In genomic region chr7:68607170-68607569, GRCm38 (mm10) we compare ENCODE assay signal across 29 mouse cellular contexts.
DNase-seq lines count a peak whose midpoint lies in the region; ATAC-seq and TF ChIP-seq lines count a peak whose summit lies in the region.
"Had no signal": no experiment of that assay in that cellular context is flagged by ENCODE, and none has a peak within 500 bp of the region (broad histone marks: within the 10 kb centered on the region; RNA-seq: fewer than 3 reads in every experiment).

No protein-coding gene starts in this region.

- no peak overlapping the region for H3K4me3 ChIP-seq in hindbrain, embryonic 13.5 days
- H3K4me3 ChIP-seq in hindbrain, embryonic 10.5 days = no peak overlapping the region
- H3K4me3 ChIP-seq in forebrain, embryonic 14.5 days (ENCODE audit: low read depth, low read length) = no peak overlapping the region
- no peak overlapping the region for H3K4me3 ChIP-seq in hindbrain, postnatal 0 days (ENCODE audit: low read length)
- no peak overlapping the region for H3K4me3 ChIP-seq in intestine, embryonic 15.5 days (replicated peaks)
- H3K4me3 ChIP-seq: embryonic facial prominence, embryonic 12.5 days; liver, embryonic 12.5 days; neural tube, embryonic 13.5 days had no signal

- no peaks in the 10 kb centered on the region for H3K9me3 ChIP-seq in hindbrain, embryonic 13.5 days
- no peaks in the 10 kb centered on the region for H3K9me3 ChIP-seq in hindbrain, embryonic 10.5 days
- no peaks in the 10 kb centered on the region for H3K9me3 ChIP-seq in forebrain, embryonic 14.5 days (replicated peaks; ENCODE audit: control insufficient read depth, low read length)
- H3K9me3 ChIP-seq in hindbrain, postnatal 0 days (ENCODE audit: low read length) = no peaks in the 10 kb centered on the region
- H3K9me3 ChIP-seq in intestine, embryonic 15.5 days = no peaks in the 10 kb centered on the region
- H3K9me3 ChIP-seq: embryonic facial prominence, embryonic 12.5 days; liver, embryonic 12.5 days; neural tube, embryonic 13.5 days had no signal

- H3K27ac ChIP-seq in hindbrain, embryonic 13.5 days = peak overlapping the region; percentile 12; the same call in 1 of the 2 replicates
- H3K27ac ChIP-seq in hindbrain, embryonic 10.5 days = no peak overlapping the region
- H3K27ac ChIP-seq in forebrain, embryonic 14.5 days (ENCODE audit: low read depth, low read length) = no peak overlapping the region
- no peak overlapping the region for H3K27ac ChIP-seq in hindbrain, postnatal 0 days
- H3K27ac ChIP-seq in intestine, embryonic 15.5 days = no peak overlapping the region
- H3K27ac ChIP-seq: embryonic facial prominence, embryonic 12.5 days; liver, embryonic 12.5 days; macrophage; neural tube, embryonic 13.5 days; stomach, postnatal 0 days had no signal

- H3K4me2 ChIP-seq in hindbrain, embryonic 13.5 days = no peak overlapping the region
- H3K4me2 ChIP-seq in forebrain, embryonic 14.5 days (ENCODE audit: low read length) = no peak overlapping the region
- H3K4me2 ChIP-seq in hindbrain, postnatal 0 days (ENCODE audit: low read depth, low read length) = no peak overlapping the region
- H3K4me2 ChIP-seq in intestine, embryonic 15.5 days (replicated peaks) = no peak overlapping the region
- H3K4me2 ChIP-seq: embryonic facial prominence, embryonic 12.5 days; liver, embryonic 12.5 days; neural tube, embryonic 13.5 days had no signal

- peak; percentile 68; the same call in 1 of the 2 replicates for ATAC-seq in hindbrain, embryonic 13.5 days (ENCODE audit: low FRiP score)
- peak; percentile 57; the same call in 1 of the 2 replicates for ATAC-seq in forebrain, embryonic 14.5 days
- ATAC-seq in hindbrain, postnatal 0 days = no peak
- ATAC-seq in intestine, embryonic 15.5 days = no peak
- ATAC-seq: intestine, postnatal 0 days; liver, embryonic 12.5 days; lung, postnatal 0 days had no signal

- H3K9ac ChIP-seq in hindbrain, embryonic 13.5 days = no peak overlapping the region
- H3K9ac ChIP-seq in forebrain, embryonic 14.5 days (ENCODE audit: low read length) = no peak overlapping the region
- no peak overlapping the region for H3K9ac ChIP-seq in hindbrain, postnatal 0 days (replicated peaks; ENCODE audit: low read length)
- no peak overlapping the region for H3K9ac ChIP-seq in intestine, embryonic 15.5 days
- H3K9ac ChIP-seq: embryonic facial prominence, embryonic 12.5 days; liver, embryonic 12.5 days; neural tube, embryonic 13.5 days had no signal

- 38% methylated on average over 4 of the region's 4 CpGs for WGBS in hindbrain, embryonic 13.5 days
- WGBS in hindbrain, embryonic 10.5 days = 75% methylated on average over 4 of the region's 4 CpGs
- WGBS in forebrain, embryonic 14.5 days = 16% methylated on average over 4 of the region's 4 CpGs
- WGBS in hindbrain, postnatal 0 days = 37% methylated on average over 4 of the region's 4 CpGs
- WGBS in intestine, embryonic 15.5 days = 80% methylated on average over 4 of the region's 4 CpGs

- H3K4me1 ChIP-seq in hindbrain, embryonic 13.5 days (replicated peaks) = no peaks in the 10 kb centered on the region
- H3K4me1 ChIP-seq in hindbrain, embryonic 10.5 days (replicated peaks) = no peaks in the 10 kb centered on the region
- no peaks in the 10 kb centered on the region for H3K4me1 ChIP-seq in forebrain, embryonic 14.5 days (ENCODE audit: control insufficient read depth, insufficient read depth, low read length)
- H3K4me1 ChIP-seq in hindbrain, postnatal 0 days (ENCODE audit: insufficient read depth, low read length) = no peaks in the 10 kb centered on the region
- H3K4me1 ChIP-seq in intestine, embryonic 15.5 days (replicated peaks) = no peaks in the 10 kb centered on the region
- H3K4me1 ChIP-seq: embryonic facial prominence, embryonic 12.5 days; liver, embryonic 12.5 days; neural tube, embryonic 13.5 days had no signal

- TF ChIP-seq CTCF in hindbrain, postnatal 0 days (IDR thresholded peaks at IDR 0.05; ENCODE audit: low read depth) = no peak

- no peaks in the 10 kb centered on the region for H3K36me3 ChIP-seq in hindbrain, embryonic 13.5 days
- H3K36me3 ChIP-seq in hindbrain, embryonic 10.5 days = no peaks in the 10 kb centered on the region
- no peaks in the 10 kb centered on the region for H3K36me3 ChIP-seq in forebrain, embryonic 14.5 days (ENCODE audit: control insufficient read depth, insufficient read depth, low read length)
- no peaks in the 10 kb centered on the region for H3K36me3 ChIP-seq in hindbrain, postnatal 0 days (ENCODE audit: insufficient read depth, low read length)
- no peaks in the 10 kb centered on the region for H3K36me3 ChIP-seq in intestine, embryonic 15.5 days
- H3K36me3 ChIP-seq: embryonic facial prominence, embryonic 12.5 days; liver, embryonic 12.5 days; neural tube, embryonic 13.5 days had no signal

- no peaks in the 10 kb centered on the region for H3K27me3 ChIP-seq in hindbrain, embryonic 13.5 days
- H3K27me3 ChIP-seq in hindbrain, embryonic 10.5 days (ENCODE audit: insufficient read depth, poor library complexity, severe bottlenecking) = no peaks in the 10 kb centered on the region
- H3K27me3 ChIP-seq in forebrain, embryonic 14.5 days (replicated peaks; ENCODE audit: control insufficient read depth, insufficient read depth, low read length) = no peaks in the 10 kb centered on the region
- H3K27me3 ChIP-seq in hindbrain, postnatal 0 days (ENCODE audit: insufficient read depth, low read length) = no peaks in the 10 kb centered on the region
- no peaks in the 10 kb centered on the region for H3K27me3 ChIP-seq in intestine, embryonic 15.5 days (replicated peaks)
- H3K27me3 ChIP-seq: embryonic facial prominence, embryonic 12.5 days; liver, embryonic 12.5 days; neural tube, embryonic 13.5 days had no signal

- DNase-seq in hindbrain, embryonic 10.5 days (ENCODE audit: low spot score) = no peak
- DNase-seq in brain, adult 2 months (ENCODE audit: low read depth, low spot score) = peak; percentile 32
- peak; percentile 61 for DNase-seq in forebrain, embryonic 14.5 days (ENCODE audit: low spot score)
- peak; percentile 44 for DNase-seq in hindbrain, postnatal 0 days (ENCODE audit: low spot score)
- no peak for DNase-seq in urinary bladder, postnatal 36 days (ENCODE audit: low spot score in 2 of 2)
- DNase-seq in lung, postnatal 10 days = no peak
- DNase-seq: adrenal gland, postnatal 25 days; cerebellum, adult 9-10 months; cerebellum, postnatal 36 days; embryo, embryonic 11 days; gastrocnemius, postnatal 14 days; heart, postnatal 14 days; kidney, adult 9 months; kidney, postnatal 10 days; layer of hippocampus, postnatal 36 days; left cerebral cortex, postnatal 4 days; lung, adult 18-20 months; right cerebral cortex, postnatal 4 days; thymus, adult 18-20 months; thymus, postnatal 25 days had no signal

Comparison
In these comparisons a context has a peak if more than half of its experiments do, and no peak if none do; other contexts are left out.
1. ATAC-seq: peak in hindbrain, embryonic 13.5 days (single experiment) and forebrain, embryonic 14.5 days (single experiment); none in hindbrain, postnatal 0 days (single experiment) and intestine, embryonic 15.5 days (single experiment).
2. DNase-seq: peak in brain, adult 2 months (single experiment), forebrain, embryonic 14.5 days (single experiment) and hindbrain, postnatal 0 days (single experiment); none in hindbrain, embryonic 10.5 days (single experiment), urinary bladder, postnatal 36 days (0 of 2) and lung, postnatal 10 days (single experiment).